Mouse (Mus musculus) neural tube, embryonic 12.5 days (tissue): ENCODE results near the gene Morn3. TPM values are rescaled to one million over a fixed set of nuclear protein-coding genes. Genes with fewer than 3 reads are reported as not detected.

Source experiments
- ATAC-seq: fragments of 200-750 bp; cut with Nextera tagmentation; 2 replicates; pipeline ENCODE4 v1.8.0; 2017; ENCODE audit warnings: low read depth, mild to moderate bottlenecking, moderate TSS enrichment, moderate library complexity; ENCODE audit not compliant: low FRiP score
- H3K27ac ChIP-seq: fragments of 300-500 bp; sonication (generic); 2 replicates; pipeline ENCODE4 v1.5.1; 2016
- H3K27me3 ChIP-seq: fragments of 300-500 bp; sonication (generic); replicated peaks from 2 replicates; pipeline ENCODE4 v1.6.1; 2016; ENCODE audit warnings: mild to moderate bottlenecking
- H3K36me3 ChIP-seq: fragments of 300-500 bp; sonication (generic); 2 replicates; pipeline ENCODE4 v1.6.1; 2016; ENCODE audit warnings: mild to moderate bottlenecking
- H3K4me1 ChIP-seq: fragments of 300-500 bp; sonication (generic); 2 replicates; pipeline ENCODE4 v1.6.1; 2016
- H3K4me2 ChIP-seq: fragments of 300-500 bp; sonication (generic); replicated peaks from 2 replicates; pipeline ENCODE4 v1.6.1; 2016; ENCODE audit warnings: mild to moderate bottlenecking
- H3K4me3 ChIP-seq: fragments of 300-500 bp; sonication (generic); 2 replicates; pipeline ENCODE4 v1.5.1; 2016
- H3K9ac ChIP-seq: fragments of 300-500 bp; sonication (generic); 2 replicates; pipeline ENCODE4 v1.6.1; 2016; ENCODE audit warnings: mild to moderate bottlenecking
- H3K9me3 ChIP-seq: fragments of 300-500 bp; sonication (generic); 2 replicates; pipeline ENCODE4 v1.6.1; 2016; ENCODE audit warnings: mild to moderate bottlenecking
- WGBS: fragments of 180-500 bp; shearing (Covaris S2); methylation state at CpG from one replicate; pipeline ENCODE4 v1.1.7; 2016; 5-methylcytosine and 5-hydroxymethylcytosine counted together
- polyA plus RNA-seq: library from polyadenylated mRNA; unstranded; fragments of >200 nt; fragmentation: Nextera tagmentation; extraction: Ambion mirVana; gene quantifications from 2 replicates; pipeline ENCODE4 v1.2.1, GENCODE M21; 2016

The Morn3 gene
- polyA plus RNA-seq, 1 experiment from 2014 or later: not detected

DNA sequence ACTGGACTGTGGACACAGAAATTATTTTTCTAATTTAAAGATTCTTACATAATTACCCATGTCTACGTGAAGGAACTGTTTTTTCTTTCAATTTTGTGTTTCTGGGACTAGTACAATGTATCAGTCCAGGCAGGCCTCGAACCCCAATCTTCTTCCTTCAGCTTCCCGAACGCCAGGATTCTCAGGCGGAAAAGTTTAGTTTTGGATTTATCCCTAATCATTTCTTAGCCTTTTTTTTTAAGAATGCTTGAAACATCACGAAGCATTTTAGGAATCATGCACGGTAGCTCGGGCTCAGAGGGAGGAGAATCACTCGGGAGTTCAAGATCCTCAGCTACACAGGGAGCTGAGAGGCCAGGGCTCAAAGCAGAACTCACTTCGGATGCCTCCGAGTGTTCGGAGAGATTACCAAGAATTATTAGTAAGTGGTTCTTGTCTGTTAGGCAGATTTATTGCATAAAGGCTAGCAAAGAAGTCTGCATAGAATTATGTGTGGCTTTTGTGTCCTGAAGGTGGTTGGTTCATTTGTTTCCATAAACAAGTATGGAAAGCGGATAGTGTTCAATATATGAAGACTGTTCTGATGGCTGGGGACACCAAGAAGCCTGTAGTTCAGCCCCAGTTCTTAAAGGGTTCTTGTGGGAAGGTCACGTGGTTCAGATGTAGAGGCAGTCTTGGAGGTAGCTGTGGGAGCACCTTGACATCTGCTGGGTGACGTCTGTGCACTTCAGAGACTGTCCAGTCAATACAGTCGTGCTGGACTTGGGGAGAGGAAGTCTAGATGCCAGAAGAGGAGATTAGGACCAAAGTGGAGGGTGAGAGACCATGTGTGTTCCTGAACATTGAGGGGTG is 11.7 kb upstream of the Morn3 start:
- peak overlapping the region; percentile 29; the same call in 1 of the 2 replicates for H3K9ac ChIP-seq
- peak overlapping the region; percentile 31 for H3K4me3 ChIP-seq
- 47% methylated on average over 16 of the region's 16 CpGs for WGBS
- no peaks in the 10 kb centered on the region for H3K4me1 ChIP-seq
- ATAC-seq: no peak
- H3K27me3 ChIP-seq: no peaks in the 10 kb centered on the region
- no peak overlapping the region for H3K27ac ChIP-seq
- no peaks in the 10 kb centered on the region for H3K9me3 ChIP-seq
- H3K36me3 ChIP-seq: no peaks in the 10 kb centered on the region
- H3K4me2 ChIP-seq: peak overlapping the region; percentile 54

DNA sequence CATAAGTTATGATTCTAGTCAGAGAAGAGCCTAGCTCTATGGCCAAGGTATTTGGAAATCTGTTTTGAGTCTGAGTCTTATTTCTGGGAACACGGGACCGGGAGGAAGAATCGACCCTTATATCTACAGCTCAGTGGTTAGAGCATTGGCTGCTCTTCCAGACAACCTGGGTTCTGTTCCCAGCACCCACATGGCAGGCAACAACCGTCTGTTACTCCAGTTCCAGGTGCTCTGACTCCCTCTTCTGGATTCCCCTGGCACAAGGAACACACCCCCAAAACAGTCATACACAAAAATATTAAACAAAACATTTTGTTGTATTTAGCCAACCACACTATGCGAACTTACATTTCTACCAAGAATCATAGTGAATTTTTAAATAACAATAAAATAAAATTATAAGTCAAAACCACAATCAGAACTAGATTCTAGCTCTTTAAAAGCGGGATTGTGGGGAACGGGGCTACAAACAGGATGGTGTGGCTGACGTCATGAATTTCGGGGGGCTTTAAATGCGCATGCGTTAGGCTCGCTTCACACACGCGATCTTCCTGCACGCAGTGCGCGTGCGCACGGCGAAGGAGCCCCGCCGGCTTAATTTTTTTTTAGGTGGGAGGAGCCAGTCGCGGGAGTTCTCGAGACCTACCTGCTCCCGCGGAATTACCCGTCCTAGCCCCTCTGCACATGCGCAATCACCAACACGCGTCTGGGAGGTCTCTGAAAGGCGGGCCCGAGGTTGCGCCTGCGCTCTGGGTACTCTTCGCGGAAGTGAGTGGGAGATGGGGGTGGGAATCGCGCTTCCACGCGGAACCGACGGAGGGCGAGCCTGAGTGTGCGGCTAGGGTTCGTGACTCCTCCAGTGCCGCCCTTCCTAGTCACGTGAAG is 10.8 kb upstream of the Morn3 start:
- Histone ChIP-seq H3K27me3 (no peaks in the 10 kb centered on the region), H3K27ac (no peak overlapping the region), H3K4me3 (peak overlapping the region; percentile 31), H3K36me3 (no peaks in the 10 kb centered on the region), H3K9me3 (no peaks in the 10 kb centered on the region), H3K9ac (peak overlapping the region; percentile 29; the same call in 1 of the 2 replicates), H3K4me2 (peak overlapping the region; percentile 54), H3K4me1 (no peaks in the 10 kb centered on the region)
- WGBS: 7% methylated on average over 48 of the region's 48 CpGs
- peak; percentile 93 for ATAC-seq

DNA sequence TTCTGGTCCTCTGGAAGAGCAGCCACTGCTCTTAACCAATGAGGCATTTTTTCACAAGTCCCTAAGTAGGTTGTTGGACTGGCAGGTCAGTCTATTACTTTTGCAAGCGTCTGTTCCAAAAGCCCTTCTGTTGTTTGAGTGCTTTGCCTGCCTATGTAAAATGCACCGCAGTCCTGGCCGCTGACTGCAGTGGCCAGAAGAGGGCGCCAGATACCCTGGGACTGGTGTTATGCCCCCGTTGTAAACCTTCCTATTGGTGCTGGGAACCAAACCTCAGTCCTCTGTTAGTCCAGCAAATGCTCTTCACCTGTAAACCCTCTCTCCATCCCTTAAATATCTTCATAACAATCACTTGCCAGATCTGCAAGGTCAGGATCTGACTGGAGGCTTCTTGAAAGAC is 4.9 kb upstream of the Morn3 start:
- no peaks in the 10 kb centered on the region for H3K27me3 ChIP-seq
- 78% methylated on average over 5 of the region's 5 CpGs for WGBS
- ATAC-seq: no peak
- no peak overlapping the region for H3K4me3 ChIP-seq
- no peaks in the 10 kb centered on the region for H3K9me3 ChIP-seq
- H3K4me1 ChIP-seq: no peaks in the 10 kb centered on the region
- H3K36me3 ChIP-seq: no peaks in the 10 kb centered on the region
- no peak overlapping the region for H3K27ac ChIP-seq
- no peak overlapping the region for H3K4me2 ChIP-seq
- H3K9ac ChIP-seq: no peak overlapping the region

DNA sequence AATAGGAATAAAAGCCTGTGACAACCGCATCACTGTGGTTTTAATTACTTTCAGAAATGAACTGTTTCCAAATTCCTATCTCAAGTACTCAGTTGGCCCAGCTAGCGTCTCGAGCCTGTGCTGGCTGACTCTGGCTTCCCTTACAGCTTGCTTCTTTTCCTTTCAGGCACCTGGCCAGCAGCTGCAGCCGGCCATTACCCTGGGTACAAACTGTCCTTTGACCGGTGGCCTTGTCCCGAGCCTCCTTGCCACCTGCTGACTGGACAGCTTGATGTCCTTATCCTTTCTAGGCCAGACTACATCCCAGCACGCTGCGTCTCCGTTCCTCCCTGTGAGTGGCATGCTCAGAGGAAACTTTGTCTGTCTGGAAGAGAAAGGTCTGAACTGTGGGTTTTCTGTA is 4.1 kb upstream of the Morn3 start:
- no peak for ATAC-seq
- Histone ChIP-seq H3K4me2 (no peak overlapping the region), H3K27ac (no peak overlapping the region), H3K4me1 (no peaks in the 10 kb centered on the region), H3K9ac (no peak overlapping the region), H3K36me3 (no peaks in the 10 kb centered on the region), H3K4me3 (no peak overlapping the region), H3K9me3 (no peaks in the 10 kb centered on the region), H3K27me3 (no peaks in the 10 kb centered on the region)
- WGBS: 79% methylated on average over 9 of the region's 9 CpGs

DNA sequence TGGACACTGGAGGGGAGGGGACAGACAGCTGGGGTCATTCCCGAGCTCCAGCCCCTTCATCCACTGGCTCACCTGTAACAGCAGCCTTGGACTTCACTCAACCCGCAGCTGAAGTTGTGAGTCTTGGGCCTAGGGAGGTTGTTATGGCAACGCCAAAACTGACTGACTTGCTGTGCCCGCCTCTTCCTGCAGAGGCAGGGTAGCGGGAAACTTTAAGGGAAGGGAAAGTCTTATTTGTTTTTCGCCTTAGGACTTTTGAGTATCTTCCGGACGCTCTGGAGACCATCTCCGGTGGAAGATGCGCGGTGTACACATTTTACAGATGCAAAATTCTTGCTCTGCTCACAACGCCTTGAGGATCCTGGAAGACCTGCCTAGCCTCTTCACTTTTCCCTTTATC is 2.5 kb upstream of the Morn3 start:
- Histone ChIP-seq H3K4me3 (no peak overlapping the region), H3K27me3 (no peaks in the 10 kb centered on the region), H3K9ac (0 out of 2 replicates have a peak overlapping the region, but pooled peaks have one; percentile 26), H3K36me3 (no peaks in the 10 kb centered on the region), H3K9me3 (no peaks in the 10 kb centered on the region), H3K4me2 (peak overlapping the region; percentile 46), H3K4me1 (no peaks in the 10 kb centered on the region), H3K27ac (no peak overlapping the region)
- ATAC-seq: no peak
- WGBS: 4% methylated on average over 12 of the region's 12 CpGs

DNA sequence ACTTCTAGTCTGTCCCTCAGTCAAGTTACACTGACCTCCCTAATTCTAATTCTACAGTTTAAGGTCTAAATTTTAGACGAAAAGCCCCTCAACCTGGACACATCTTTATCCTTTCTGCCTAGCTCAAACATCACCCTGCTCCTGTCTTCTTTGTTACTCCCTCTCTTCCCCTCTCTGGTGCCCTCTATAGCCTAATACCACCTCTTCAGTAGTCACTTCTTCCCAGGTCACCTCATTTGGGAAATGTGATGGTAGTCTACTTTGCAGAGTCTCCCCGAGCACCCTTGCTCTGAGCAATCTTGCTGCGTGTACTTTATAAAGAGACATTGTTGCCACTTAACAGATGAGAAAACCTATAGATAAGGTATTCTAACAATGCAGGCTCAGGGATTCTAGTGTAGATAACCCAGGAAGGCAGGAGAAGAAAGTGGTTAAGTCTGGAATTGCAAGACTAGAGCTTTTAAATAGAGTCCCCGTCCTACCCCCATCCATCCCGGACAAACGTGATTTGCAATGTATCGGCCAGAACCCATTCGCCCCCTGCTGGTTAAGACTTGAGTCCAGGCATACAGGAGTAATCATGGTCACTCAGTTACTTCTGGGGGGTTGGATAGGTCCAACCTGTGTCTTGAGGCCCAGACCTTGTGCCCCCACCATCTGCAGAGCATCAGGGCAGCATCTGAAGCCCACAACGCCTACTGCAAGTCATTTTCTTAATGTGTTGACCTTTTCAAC is 1.1 kb downstream of the Morn3 start:
- Histone ChIP-seq H3K4me2 (no peak overlapping the region), H3K4me3 (no peak overlapping the region), H3K9me3 (no peaks in the 10 kb centered on the region), H3K36me3 (no peaks in the 10 kb centered on the region), H3K27me3 (no peaks in the 10 kb centered on the region), H3K27ac (no peak overlapping the region), H3K4me1 (no peaks in the 10 kb centered on the region), H3K9ac (no peak overlapping the region)
- no peak for ATAC-seq
- 44% methylated on average over 9 of the region's 9 CpGs for WGBS

DNA sequence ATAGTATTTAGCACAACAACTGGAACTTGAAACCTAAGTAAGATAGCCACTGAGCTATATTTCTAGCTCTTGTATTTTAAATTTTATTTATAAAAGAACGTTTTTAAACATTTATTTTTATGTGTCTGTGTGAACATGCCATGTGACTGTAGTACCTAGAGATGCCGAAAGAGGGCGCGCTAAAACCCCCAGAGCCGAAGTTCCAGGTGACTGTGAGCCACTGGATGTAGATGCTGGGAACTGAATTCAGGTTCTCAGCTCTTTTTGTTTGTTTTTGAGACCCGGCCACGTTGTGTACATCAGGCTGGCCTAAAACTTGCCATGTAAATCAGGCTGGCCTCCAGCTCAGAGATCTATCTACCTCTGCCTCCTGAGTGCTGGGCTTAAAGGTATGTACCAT is 3.0 kb downstream of the Morn3 start:
- no peak overlapping the region for H3K4me3 ChIP-seq
- H3K27ac ChIP-seq: no peak overlapping the region
- H3K9me3 ChIP-seq: no peaks in the 10 kb centered on the region
- H3K4me2 ChIP-seq: no peak overlapping the region
- 19% methylated on average over 7 of the region's 7 CpGs for WGBS
- H3K27me3 ChIP-seq: no peaks in the 10 kb centered on the region
- H3K9ac ChIP-seq: no peak overlapping the region
- H3K4me1 ChIP-seq: peaks cover 5% of the 10 kb centered on the region; the same call in 1 of the 2 replicates
- H3K36me3 ChIP-seq: no peaks in the 10 kb centered on the region
- no peak for ATAC-seq

DNA sequence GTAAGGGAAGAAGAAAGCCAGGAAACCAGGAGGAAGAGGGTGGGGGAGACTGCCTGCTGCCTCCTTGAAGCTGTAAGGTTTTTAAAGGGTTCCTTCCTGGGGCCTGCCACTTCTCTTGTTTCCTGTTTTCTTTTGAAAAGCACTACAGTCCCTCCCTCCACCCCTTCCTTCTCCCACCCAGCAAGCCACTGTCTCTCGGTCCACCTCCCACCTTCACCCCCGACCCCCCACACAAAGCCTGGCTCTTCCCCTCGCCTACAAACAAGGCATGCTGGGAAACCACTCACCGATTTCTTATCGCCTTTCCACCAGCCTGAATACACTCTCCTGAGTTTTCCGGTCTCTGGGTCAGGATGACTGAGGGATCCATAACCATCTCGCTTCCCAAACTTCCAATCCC is 6.0 kb downstream of the Morn3 start:
- no peaks in the 10 kb centered on the region for H3K9me3 ChIP-seq
- peaks cover 5% of the 10 kb centered on the region; the same call in 1 of the 2 replicates for H3K4me1 ChIP-seq
- no peak overlapping the region for H3K4me2 ChIP-seq
- no peak overlapping the region for H3K27ac ChIP-seq
- H3K36me3 ChIP-seq: no peaks in the 10 kb centered on the region
- H3K4me3 ChIP-seq: no peak overlapping the region
- WGBS: 63% methylated on average over 7 of the region's 7 CpGs
- no peaks in the 10 kb centered on the region for H3K27me3 ChIP-seq
- no peak overlapping the region for H3K9ac ChIP-seq
- no peak for ATAC-seq

DNA sequence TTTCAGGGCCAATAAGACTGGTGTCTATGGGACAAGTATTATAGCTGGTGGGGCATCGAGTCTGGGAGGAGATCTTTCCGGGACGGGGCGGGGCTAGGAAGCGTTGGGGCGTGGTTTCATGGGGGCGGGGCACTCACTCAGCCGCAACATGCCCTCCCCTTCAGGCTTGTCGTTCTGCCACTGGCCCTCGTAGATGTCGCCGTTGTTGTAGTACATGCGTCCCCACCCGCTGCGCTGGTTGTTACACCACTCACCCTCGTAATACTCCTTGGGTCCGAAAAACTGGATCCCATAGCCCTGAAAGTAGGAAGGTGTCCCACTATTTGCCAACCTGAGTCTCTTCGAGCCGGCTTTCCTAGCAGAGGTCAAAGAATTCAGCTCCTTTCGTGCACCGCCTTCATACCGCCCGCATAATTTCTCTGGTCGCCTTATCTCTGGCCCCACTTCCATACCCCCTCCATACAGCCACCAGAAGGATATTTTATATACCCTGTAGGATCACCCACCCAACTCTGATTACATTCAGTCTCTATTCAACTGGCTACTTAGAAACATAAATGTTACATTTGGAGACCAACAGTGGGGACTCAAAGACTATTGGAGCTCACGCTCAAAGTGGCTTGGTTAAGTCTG is 7.6 kb downstream of the Morn3 start:
- Histone ChIP-seq H3K4me1 (peaks cover 5% of the 10 kb centered on the region; the same call in 1 of the 2 replicates), H3K4me2 (peak overlapping the region; percentile 60), H3K36me3 (no peaks in the 10 kb centered on the region), H3K9ac (peak overlapping the region; percentile 35; the same call in 1 of the 2 replicates), H3K4me3 (peak overlapping the region; percentile 21; the same call in 1 of the 2 replicates), H3K27ac (no peak overlapping the region), H3K9me3 (no peaks in the 10 kb centered on the region), H3K27me3 (no peaks in the 10 kb centered on the region)
- ATAC-seq: no peak
- 4% methylated on average over 25 of the region's 25 CpGs for WGBS

DNA sequence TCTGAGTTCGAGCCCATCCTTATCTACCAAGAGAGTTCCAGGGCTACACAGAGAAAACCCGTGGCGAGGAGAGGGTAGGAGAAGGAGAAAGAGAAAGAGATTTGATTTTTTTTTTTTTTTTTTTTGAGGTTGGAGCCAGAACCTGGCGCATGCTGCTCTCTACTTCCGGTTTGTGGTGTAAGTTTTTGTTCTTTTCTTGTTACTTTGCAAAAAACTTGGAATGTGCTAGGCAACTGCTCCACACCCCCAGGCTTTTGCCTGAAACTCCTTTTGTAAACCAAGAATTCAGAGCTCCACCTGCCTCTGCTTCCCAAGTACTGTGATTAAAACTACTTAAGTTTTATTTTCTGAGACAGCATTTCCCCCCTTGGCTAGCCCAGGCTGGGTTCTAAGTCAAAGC is 8.7 kb downstream of the Morn3 start:
- ATAC-seq: no peak
- Histone ChIP-seq H3K27ac (no peak overlapping the region), H3K4me1 (peaks cover 5% of the 10 kb centered on the region; the same call in 1 of the 2 replicates), H3K4me2 (no peak overlapping the region), H3K27me3 (no peaks in the 10 kb centered on the region), H3K9me3 (no peaks in the 10 kb centered on the region), H3K4me3 (no peak overlapping the region), H3K9ac (no peak overlapping the region), H3K36me3 (no peaks in the 10 kb centered on the region)
- 90% methylated on average over 5 of the region's 5 CpGs for WGBS

DNA sequence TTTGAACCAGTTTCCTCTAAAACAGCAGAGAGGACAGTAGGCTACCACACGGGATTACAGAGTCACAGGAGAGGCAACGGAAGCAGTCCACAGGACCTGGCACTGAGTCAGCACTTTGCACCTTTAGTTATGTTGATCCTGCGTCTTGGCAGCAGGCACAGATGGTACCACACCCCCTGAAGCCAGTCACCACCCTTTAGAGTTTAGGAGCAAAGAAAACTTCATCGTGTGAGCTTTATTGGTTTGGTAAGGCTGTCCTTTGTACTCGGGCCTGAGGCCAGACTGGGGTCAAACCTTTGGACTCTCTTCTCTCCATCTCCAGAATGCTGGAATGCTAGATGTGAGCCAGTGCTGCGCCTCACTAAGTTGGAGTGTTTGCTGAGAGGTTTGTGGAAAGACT is 11.3 kb downstream of the Morn3 start:
- WGBS: 34% methylated on average over 6 of the region's 6 CpGs
- Histone ChIP-seq H3K4me1 (peaks cover 5% of the 10 kb centered on the region; the same call in 1 of the 2 replicates), H3K27ac (no peak overlapping the region), H3K27me3 (no peaks in the 10 kb centered on the region), H3K36me3 (peaks cover 10% of the 10 kb centered on the region; the same call in 1 of the 2 replicates), H3K4me3 (no peak overlapping the region), H3K4me2 (no peak overlapping the region), H3K9ac (no peak overlapping the region), H3K9me3 (no peaks in the 10 kb centered on the region)
- no peak for ATAC-seq
